Mouse (Mus musculus): ENCODE results near the gene Atxn7l1. TPM values are rescaled to one million over a fixed set of nuclear protein-coding genes. Genes with fewer than 3 reads are reported as not detected.

Atxn7l1 gene
- polyA plus RNA-seq, 1 experiment = 12.4 TPM

DNA sequence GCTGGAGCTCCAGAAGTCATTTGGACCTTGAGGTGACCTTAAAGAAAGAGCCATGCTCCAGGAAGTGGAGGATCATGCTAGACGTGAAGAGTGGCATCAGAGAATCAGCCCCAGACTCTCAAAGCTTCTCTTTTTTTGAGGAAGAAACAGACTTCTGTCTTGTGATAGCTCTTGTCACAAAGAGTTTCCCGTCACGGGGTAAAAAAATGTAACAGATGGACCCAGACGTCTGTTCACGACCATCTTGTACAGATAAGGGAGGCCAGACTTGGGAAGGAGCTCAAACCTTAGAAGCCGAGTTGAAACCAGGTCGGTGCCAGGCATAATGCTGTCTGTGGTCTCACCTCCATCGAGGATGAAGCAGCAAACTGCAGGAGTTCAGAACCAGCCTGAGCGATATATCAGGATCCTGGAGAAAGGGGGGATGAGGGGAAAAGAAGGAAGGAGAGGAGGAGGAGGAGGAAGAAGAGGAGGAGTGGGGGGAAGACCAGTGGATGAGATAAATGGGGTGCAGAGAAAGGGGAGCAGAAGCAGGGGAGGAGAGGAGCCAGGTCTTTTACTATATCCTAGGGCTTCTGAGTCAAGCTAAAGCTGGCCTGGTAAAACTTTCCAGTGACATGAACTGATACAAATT is 21.8 kb upstream of the Atxn7l1 start:
- Histone ChIP-seq H3K79me2 (ENCODE audit: control insufficient read depth, insufficient read depth) (no peaks in the 10 kb centered on the region), H3K4me2 (ENCODE audit: low read depth) (no peak overlapping the region), H3K27me3 (ENCODE audit: control insufficient read depth, insufficient read depth, insufficient read length) (no peaks in the 10 kb centered on the region), H3K4me3 (no peak overlapping the region), H3ac (ENCODE audit: control insufficient read depth, insufficient read length) (no peak overlapping the region), H3K36me3 (ENCODE audit: control insufficient read depth, insufficient read depth) (no peaks in the 10 kb centered on the region)
- no peak for TF ChIP-seq TCF12 (IDR thresholded peaks at IDR 0.05; ENCODE audit: insufficient read depth, poor library complexity, severe bottlenecking)
- TF ChIP-seq POLR2A (IDR thresholded peaks at IDR 0.05; ENCODE audit: insufficient read length, low read depth) = no peak
- TF ChIP-seq MYOD1 (IDR thresholded peaks at IDR 0.05; ENCODE audit: control insufficient read depth in 1 of 3, insufficient read length in 2 of 3, low read depth in 2 of 3) = no peak
- TF ChIP-seq MYOG (IDR thresholded peaks at IDR 0.05; ENCODE audit: control insufficient read depth in 1 of 3, insufficient read depth in 1 of 3, insufficient read length in 2 of 3, low read depth in 2 of 3) = no peak
- no peak for TF ChIP-seq REST (IDR thresholded peaks at IDR 0.05; ENCODE audit: insufficient read depth, insufficient read length)
- TF ChIP-seq CEBPB (IDR thresholded peaks at IDR 0.05; ENCODE audit: insufficient read depth, poor library complexity, severe bottlenecking) = no peak
- no peak for TF ChIP-seq E2F4 (IDR thresholded peaks at IDR 0.05; ENCODE audit: insufficient read depth)

DNA sequence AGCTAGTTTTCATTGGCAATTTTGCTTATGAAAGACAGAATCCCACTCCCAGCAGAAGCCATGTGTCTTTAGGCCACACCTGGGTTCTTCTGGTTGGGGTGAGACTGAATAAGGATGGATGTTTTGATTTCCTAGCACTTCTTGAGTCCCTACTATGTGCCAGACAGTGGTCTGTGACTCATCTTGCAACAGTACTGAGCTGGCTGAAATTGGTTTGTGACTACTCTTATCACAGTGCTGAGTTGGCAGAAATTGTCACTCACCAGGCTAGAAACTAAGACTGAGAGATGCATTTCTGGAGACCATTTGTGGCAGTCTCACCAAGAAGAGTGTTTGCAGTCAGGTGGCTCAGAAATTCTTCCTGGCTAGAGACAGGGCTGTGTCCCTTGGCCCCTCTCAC is 21.2 kb upstream of the Atxn7l1 start:
- H3ac ChIP-seq (ENCODE audit: control insufficient read depth, insufficient read length) = no peak overlapping the region
- H3K4me3 ChIP-seq = no peak overlapping the region
- H3K27me3 ChIP-seq (ENCODE audit: control insufficient read depth, insufficient read depth, insufficient read length) = no peaks in the 10 kb centered on the region
- H3K4me2 ChIP-seq (ENCODE audit: low read depth) = no peak overlapping the region
- H3K36me3 ChIP-seq (ENCODE audit: control insufficient read depth, insufficient read depth) = no peaks in the 10 kb centered on the region
- TF ChIP-seq MYOD1 (IDR thresholded peaks at IDR 0.05; ENCODE audit: control insufficient read depth in 1 of 3, insufficient read length in 2 of 3, low read depth in 2 of 3) (no peak), MAX (IDR thresholded peaks at IDR 0.05; ENCODE audit: low read depth) (no peak), POLR2AphosphoS2 (IDR thresholded peaks at IDR 0.05; ENCODE audit: insufficient read length, low read depth) (no peak), MYOG (IDR thresholded peaks at IDR 0.05; ENCODE audit: control insufficient read depth in 1 of 3, insufficient read depth in 1 of 3, insufficient read length in 2 of 3, low read depth in 2 of 3) (no peak), E2F4 (IDR thresholded peaks at IDR 0.05; ENCODE audit: insufficient read depth) (no peak), TCF12 (IDR thresholded peaks at IDR 0.05; ENCODE audit: insufficient read depth, poor library complexity, severe bottlenecking) (no peak), POLR2A (IDR thresholded peaks at IDR 0.05; ENCODE audit: insufficient read length, low read depth) (no peak), TCF3 (IDR thresholded peaks at IDR 0.05; ENCODE audit: insufficient read length, low read depth) (no peak), USF1 (IDR thresholded peaks at IDR 0.05; ENCODE audit: low read depth) (no peak), SRF (IDR thresholded peaks at IDR 0.05; ENCODE audit: control insufficient read depth, insufficient read length, low read depth) (no peak), REST (IDR thresholded peaks at IDR 0.05; ENCODE audit: insufficient read depth, insufficient read length) (no peak), CEBPB (IDR thresholded peaks at IDR 0.05; ENCODE audit: insufficient read depth, poor library complexity, severe bottlenecking) (no peak)
- H3K79me2 ChIP-seq (ENCODE audit: control insufficient read depth, insufficient read depth) = no peaks in the 10 kb centered on the region

DNA sequence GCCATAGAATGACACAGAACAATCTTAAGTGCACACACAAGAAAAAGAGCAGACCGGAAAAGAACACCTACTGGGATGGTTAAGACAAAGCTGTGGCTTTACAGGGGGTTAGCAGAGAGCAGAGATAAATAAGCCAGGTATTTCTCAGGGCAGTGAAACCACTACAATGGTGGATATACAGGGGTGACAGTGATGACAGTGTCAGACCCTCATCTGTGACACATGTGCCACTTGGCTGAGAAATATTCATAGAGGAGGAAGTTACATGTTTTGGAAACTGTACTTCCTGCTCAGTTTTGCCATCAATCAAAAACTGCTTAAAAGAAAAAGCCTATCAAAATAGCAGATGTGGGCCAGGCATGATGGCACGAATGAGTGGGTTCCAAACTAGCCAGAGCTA is 19.4 kb upstream of the Atxn7l1 start:
- H3K27me3 ChIP-seq (ENCODE audit: control insufficient read depth, insufficient read depth, insufficient read length) = no peaks in the 10 kb centered on the region
- no peak overlapping the region for H3K4me3 ChIP-seq
- no peaks in the 10 kb centered on the region for H3K79me2 ChIP-seq (ENCODE audit: control insufficient read depth, insufficient read depth)
- H3K4me2 ChIP-seq (ENCODE audit: low read depth) = no peak overlapping the region
- TF ChIP-seq REST (IDR thresholded peaks at IDR 0.05; ENCODE audit: insufficient read depth, insufficient read length) (no peak), MYOG (IDR thresholded peaks at IDR 0.05; ENCODE audit: control insufficient read depth in 1 of 3, insufficient read depth in 1 of 3, insufficient read length in 2 of 3, low read depth in 2 of 3) (no peak), TCF12 (IDR thresholded peaks at IDR 0.05; ENCODE audit: insufficient read depth, poor library complexity, severe bottlenecking) (no peak)
- no peaks in the 10 kb centered on the region for H3K36me3 ChIP-seq (ENCODE audit: control insufficient read depth, insufficient read depth)
- no peak overlapping the region for H3ac ChIP-seq (ENCODE audit: control insufficient read depth, insufficient read length)

DNA sequence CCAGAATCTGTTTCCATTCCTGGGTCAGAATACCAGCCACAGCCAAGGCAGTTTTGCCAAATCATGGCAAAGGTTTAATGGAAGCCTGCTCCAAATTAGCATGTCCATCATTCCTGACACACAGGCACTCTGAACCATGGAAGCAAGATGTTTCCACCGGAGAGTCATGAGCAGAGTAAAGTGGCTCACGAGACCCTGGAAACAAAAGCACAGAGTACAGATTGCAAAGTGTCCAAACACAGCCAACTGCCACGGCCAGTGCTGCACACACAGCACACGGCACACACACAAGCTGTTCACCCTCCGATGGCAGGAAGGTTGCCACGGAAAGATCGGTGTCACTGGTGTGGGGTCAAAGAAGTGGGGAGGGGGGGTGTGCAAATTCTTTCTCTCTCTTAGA is 18.8 kb upstream of the Atxn7l1 start:
- Histone ChIP-seq H3K4me2 (ENCODE audit: low read depth) (no peak overlapping the region), H3K79me2 (ENCODE audit: control insufficient read depth, insufficient read depth) (no peaks in the 10 kb centered on the region), H3ac (ENCODE audit: control insufficient read depth, insufficient read length) (no peak overlapping the region), H3K27me3 (ENCODE audit: control insufficient read depth, insufficient read depth, insufficient read length) (no peaks in the 10 kb centered on the region), H3K4me3 (no peak overlapping the region), H3K36me3 (ENCODE audit: control insufficient read depth, insufficient read depth) (no peaks in the 10 kb centered on the region)
- TF ChIP-seq MAX (IDR thresholded peaks at IDR 0.05; ENCODE audit: low read depth) (no peak), POLR2AphosphoS2 (IDR thresholded peaks at IDR 0.05; ENCODE audit: insufficient read length, low read depth) (peak; percentile 25)

DNA sequence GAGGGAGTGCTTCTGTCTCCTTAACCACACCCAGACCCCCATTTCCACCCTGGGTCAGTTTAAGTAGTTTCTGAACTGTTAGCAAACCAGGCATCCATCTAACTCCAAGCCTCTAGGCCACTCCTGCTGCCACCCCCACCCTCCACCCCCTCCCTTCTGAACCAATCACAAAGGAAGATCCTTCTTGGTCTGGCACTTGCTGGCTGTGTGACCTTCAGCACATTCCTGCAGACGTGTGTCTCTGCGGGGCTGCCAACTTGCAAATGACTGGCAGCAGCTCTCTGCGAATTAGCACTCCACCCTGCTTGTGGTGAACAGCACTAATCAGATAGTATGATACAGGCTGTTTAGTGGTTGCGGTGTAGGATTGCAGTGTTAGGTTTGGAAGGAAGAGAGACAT is 18.1 kb upstream of the Atxn7l1 start:
- no peaks in the 10 kb centered on the region for H3K27me3 ChIP-seq (ENCODE audit: control insufficient read depth, insufficient read depth, insufficient read length)
- no peak overlapping the region for H3ac ChIP-seq (ENCODE audit: control insufficient read depth, insufficient read length)
- TF ChIP-seq MYOG (IDR thresholded peaks at IDR 0.05; ENCODE audit: control insufficient read depth in 1 of 3, insufficient read depth in 1 of 3, insufficient read length in 2 of 3, low read depth in 2 of 3) (peak in 1 of 3 experiments; percentile 35), POLR2AphosphoS2 (IDR thresholded peaks at IDR 0.05; ENCODE audit: insufficient read length, low read depth) (no peak)
- no peaks in the 10 kb centered on the region for H3K36me3 ChIP-seq (ENCODE audit: control insufficient read depth, insufficient read depth)
- H3K79me2 ChIP-seq (ENCODE audit: control insufficient read depth, insufficient read depth) = no peaks in the 10 kb centered on the region
- peak overlapping the region; percentile 18 for H3K4me2 ChIP-seq (ENCODE audit: low read depth)
- no peak overlapping the region for H3K4me3 ChIP-seq

DNA sequence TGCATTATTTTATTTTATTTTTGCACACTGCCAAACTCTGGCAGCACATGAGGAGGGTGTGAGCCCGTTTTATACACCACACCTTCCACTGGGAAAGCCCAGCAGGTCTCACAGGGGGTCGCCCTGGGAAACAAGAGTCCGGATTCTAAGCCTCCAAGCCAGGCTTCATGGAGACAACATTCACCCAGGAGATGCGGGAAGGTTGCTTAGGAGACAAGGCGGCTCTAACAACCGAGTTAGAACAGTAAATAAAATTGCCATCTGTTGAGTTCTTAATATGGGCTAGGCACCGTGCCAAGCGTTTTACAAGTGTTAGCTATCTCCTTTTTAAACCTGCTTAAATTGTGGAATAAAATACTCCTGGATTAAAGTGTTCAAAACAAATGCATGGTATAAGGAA is 17.1 kb upstream of the Atxn7l1 start:
- no peak for TF ChIP-seq SRF (IDR thresholded peaks at IDR 0.05; ENCODE audit: control insufficient read depth, insufficient read length, low read depth)
- no peak for TF ChIP-seq USF1 (IDR thresholded peaks at IDR 0.05; ENCODE audit: low read depth)
- no peak for TF ChIP-seq TCF3 (IDR thresholded peaks at IDR 0.05; ENCODE audit: insufficient read length, low read depth)
- no peak for TF ChIP-seq MYOG (IDR thresholded peaks at IDR 0.05; ENCODE audit: control insufficient read depth in 1 of 3, insufficient read depth in 1 of 3, insufficient read length in 2 of 3, low read depth in 2 of 3)
- TF ChIP-seq MYOD1 (IDR thresholded peaks at IDR 0.05; ENCODE audit: control insufficient read depth in 1 of 3, insufficient read length in 2 of 3, low read depth in 2 of 3) = no peak
- no peak for TF ChIP-seq CEBPB (IDR thresholded peaks at IDR 0.05; ENCODE audit: insufficient read depth, poor library complexity, severe bottlenecking)
- no peak for TF ChIP-seq POLR2A (IDR thresholded peaks at IDR 0.05; ENCODE audit: insufficient read length, low read depth)
- TF ChIP-seq E2F4 (IDR thresholded peaks at IDR 0.05; ENCODE audit: insufficient read depth) = no peak
- no peak for TF ChIP-seq POLR2AphosphoS2 (IDR thresholded peaks at IDR 0.05; ENCODE audit: insufficient read length, low read depth)
- TF ChIP-seq REST (IDR thresholded peaks at IDR 0.05; ENCODE audit: insufficient read depth, insufficient read length) = no peak
- no peak for TF ChIP-seq TCF12 (IDR thresholded peaks at IDR 0.05; ENCODE audit: insufficient read depth, poor library complexity, severe bottlenecking)
- no peak for TF ChIP-seq MAX (IDR thresholded peaks at IDR 0.05; ENCODE audit: low read depth)
- no peaks in the 10 kb centered on the region for H3K27me3 ChIP-seq (ENCODE audit: control insufficient read depth, insufficient read depth, insufficient read length)
- no peak overlapping the region for H3K4me2 ChIP-seq (ENCODE audit: low read depth)
- H3K79me2 ChIP-seq (ENCODE audit: control insufficient read depth, insufficient read depth) = no peaks in the 10 kb centered on the region
- no peak overlapping the region for H3K4me3 ChIP-seq
- H3K36me3 ChIP-seq (ENCODE audit: control insufficient read depth, insufficient read depth) = no peaks in the 10 kb centered on the region
- no peak overlapping the region for H3ac ChIP-seq (ENCODE audit: control insufficient read depth, insufficient read length)

All from myocyte (in vitro differentiated cells).